Mouse (Mus musculus): ENCODE results near the gene Cdc42bpb. TPM values are rescaled to one million over a fixed set of nuclear protein-coding genes. Genes with fewer than 3 reads are reported as not detected.

The Cdc42bpb gene
- total RNA-seq, 2 experiments from 2014 or later = 117 to 125 TPM

GRCm38 (mm10) chr12:111387146-111387545, 9.6 kb upstream of the Cdc42bpb start:
- no peak for DNase-seq (ENCODE audit: low spot score in 2 of 2)

- DNase-seq (ENCODE audit: low spot score in 2 of 2) = no peak
Measured at GRCm38 (mm10) chr12:111386642-111387120, 9.2 kb upstream of the Cdc42bpb start.

GRCm38 (mm10) chr12:111385883-111386641, 8.5 kb upstream of the Cdc42bpb start:
- no peak for DNase-seq (ENCODE audit: low spot score in 2 of 2)

- DNase-seq (ENCODE audit: low spot score in 2 of 2) = no peak
Measured at GRCm38 (mm10) chr12:111378812-111379211, 1.3 kb upstream of the Cdc42bpb start.

- DNase-seq (ENCODE audit: low spot score in 2 of 2) = no peak
Measured at GRCm38 (mm10) chr12:111377986-111378490, 520 bp upstream of the Cdc42bpb start.

- DNase-seq (ENCODE audit: low spot score in 2 of 2) = no peak
Measured at GRCm38 (mm10) chr12:111376826-111377331, 639 bp downstream of the Cdc42bpb start.

GRCm38 (mm10) chr12:111376053-111376452, 1.5 kb downstream of the Cdc42bpb start:
- no peak for DNase-seq (ENCODE audit: low spot score in 2 of 2)

- no peak for DNase-seq (ENCODE audit: low spot score in 2 of 2)
Measured at GRCm38 (mm10) chr12:111375559-111375958, 2.0 kb downstream of the Cdc42bpb start.

GRCm38 (mm10) chr12:111374727-111375126, 2.8 kb downstream of the Cdc42bpb start:
- no peak for DNase-seq (ENCODE audit: low spot score in 2 of 2)

GRCm38 (mm10) chr12:111373411-111373810, 4.1 kb downstream of the Cdc42bpb start:
- DNase-seq (ENCODE audit: low spot score in 2 of 2) = no peak

GRCm38 (mm10) chr12:111371905-111372304, 5.6 kb downstream of the Cdc42bpb start:
- DNase-seq (ENCODE audit: low spot score in 2 of 2) = no peak

- DNase-seq (ENCODE audit: low spot score in 2 of 2) = no peak
Measured at GRCm38 (mm10) chr12:111370249-111370648, 7.3 kb downstream of the Cdc42bpb start.

- DNase-seq (ENCODE audit: low spot score in 2 of 2) = no peak
Measured at GRCm38 (mm10) chr12:111367065-111367464, 10.5 kb downstream of the Cdc42bpb start.

- no peak for DNase-seq (ENCODE audit: low spot score in 2 of 2)
Measured at GRCm38 (mm10) chr12:111364234-111364633, 13.3 kb downstream of the Cdc42bpb start.

GRCm38 (mm10) chr12:111361319-111362098, 16.0 kb downstream of the Cdc42bpb start:
- no peak for DNase-seq (ENCODE audit: low spot score in 2 of 2)

GRCm38 (mm10) chr12:111360671-111361070, 16.8 kb downstream of the Cdc42bpb start:
- DNase-seq (ENCODE audit: low spot score in 2 of 2) = no peak

GRCm38 (mm10) chr12:111356216-111356615, 21.3 kb downstream of the Cdc42bpb start:
- no peak for DNase-seq (ENCODE audit: low spot score in 2 of 2)

GRCm38 (mm10) chr12:111354142-111354541, 23.4 kb downstream of the Cdc42bpb start:
- no peak for DNase-seq (ENCODE audit: low spot score in 2 of 2)

- DNase-seq (ENCODE audit: low spot score in 2 of 2) = no peak
Measured at GRCm38 (mm10) chr12:111353439-111353915, 24.0 kb downstream of the Cdc42bpb start.

GRCm38 (mm10) chr12:111353008-111353407, 24.5 kb downstream of the Cdc42bpb start:
- no peak for DNase-seq (ENCODE audit: low spot score in 2 of 2)

GRCm38 (mm10) chr12:111352520-111352919, 25.0 kb downstream of the Cdc42bpb start:
- DNase-seq (ENCODE audit: low spot score in 2 of 2) = no peak

All from layer of hippocampus, postnatal 14 days (tissue).